Mouse (Mus musculus) frontal cortex, postnatal 14 days (tissue): ENCODE measurements around the gene Psmd3.
"Not testable (repeated sequence)": the region's sequence is repeated elsewhere in the genome, so short reads cannot be mapped to it uniquely, and the experiment has no call there.

Source experiments
- DNase-seq, 2 experiments: peaks; one replicate each; pipeline ENCODE4 v3.0.0; 2022; ENCODE audit warnings: low spot score in 2 of 2

The Psmd3 gene

DNA sequence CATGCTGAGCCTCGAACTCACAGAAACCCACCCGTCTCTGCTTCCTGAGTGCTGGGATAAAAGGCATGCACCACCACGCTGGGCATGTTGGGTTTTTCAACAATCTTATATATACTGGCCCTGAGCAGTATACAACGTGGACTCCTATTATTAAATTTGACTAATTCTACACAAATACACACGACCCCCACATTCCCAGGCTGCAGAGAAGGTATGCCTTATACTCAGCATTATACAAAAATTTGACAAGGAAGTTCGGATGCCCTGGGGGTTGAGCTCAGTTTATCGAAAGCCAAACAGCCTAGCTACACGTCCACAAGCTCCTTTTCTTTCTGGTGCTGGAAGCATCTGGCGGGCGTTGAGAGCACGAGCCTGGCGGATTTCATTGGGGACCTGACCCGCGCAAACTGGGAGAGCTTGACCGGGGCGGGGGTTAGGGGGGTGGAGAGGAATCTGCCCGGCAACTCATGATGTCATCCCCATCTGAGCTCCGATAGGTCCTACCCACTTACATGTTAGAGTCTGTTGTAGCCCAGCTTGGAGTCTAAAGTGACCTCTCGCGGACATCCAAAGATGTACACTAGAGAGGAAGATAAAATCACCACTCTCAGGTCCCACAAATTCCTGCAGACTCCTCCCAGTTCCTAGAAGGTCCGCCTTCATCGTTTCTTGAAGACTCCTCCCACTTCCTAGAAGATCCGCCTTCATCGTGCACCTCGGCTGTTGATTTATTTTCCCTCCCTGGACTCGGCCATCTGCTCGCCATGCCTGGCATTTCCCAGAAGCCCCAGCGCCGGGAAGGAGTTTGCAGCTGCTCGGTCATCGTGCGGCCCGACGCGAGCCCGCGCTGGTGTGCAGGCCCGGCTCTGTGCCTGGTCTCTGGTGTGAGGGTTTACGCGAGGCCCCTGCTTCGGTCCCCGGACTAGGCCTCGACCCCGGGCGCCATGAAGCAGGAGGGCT, at the start of gene Psmd3:
TSS of gene Psmd3 (plus strand) at position 769 of the 960 bp plus-strand sequence.
- DNase-seq, result peak; percentile 96

DNA sequence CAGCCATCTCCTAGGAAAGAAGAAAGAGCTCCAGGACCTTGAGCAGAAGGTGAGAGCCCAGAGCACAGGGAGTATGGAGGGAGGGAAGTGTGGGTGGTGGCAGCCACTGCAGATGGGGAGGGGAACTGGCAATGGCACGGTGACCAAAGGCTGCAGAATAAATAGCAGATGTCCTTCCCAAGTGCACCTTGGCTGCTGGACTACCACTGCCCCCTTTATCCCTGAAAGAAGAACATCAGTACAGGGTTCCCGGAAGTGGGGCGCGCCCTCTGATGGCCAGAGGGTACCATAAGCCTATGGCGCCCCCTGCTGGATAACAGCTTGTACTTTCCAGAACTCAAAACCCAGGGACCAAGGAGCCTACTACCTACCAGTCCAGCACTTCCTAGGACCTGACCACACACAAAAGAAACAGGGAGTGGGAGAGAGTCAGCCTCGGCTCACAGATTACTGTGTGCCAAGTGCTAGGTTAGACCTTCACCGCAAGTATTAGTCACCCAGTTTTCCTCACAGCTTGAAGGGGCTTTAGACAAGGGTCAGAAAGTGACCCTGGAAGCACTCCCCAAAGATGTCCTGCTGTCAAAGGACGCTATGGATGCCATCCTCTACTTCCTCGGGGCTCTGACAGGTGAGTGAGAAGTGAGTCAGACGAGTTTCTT, 46.9 kb upstream of the Psmd3 start:
- DNase-seq, result not testable (repeated sequence)

DNA sequence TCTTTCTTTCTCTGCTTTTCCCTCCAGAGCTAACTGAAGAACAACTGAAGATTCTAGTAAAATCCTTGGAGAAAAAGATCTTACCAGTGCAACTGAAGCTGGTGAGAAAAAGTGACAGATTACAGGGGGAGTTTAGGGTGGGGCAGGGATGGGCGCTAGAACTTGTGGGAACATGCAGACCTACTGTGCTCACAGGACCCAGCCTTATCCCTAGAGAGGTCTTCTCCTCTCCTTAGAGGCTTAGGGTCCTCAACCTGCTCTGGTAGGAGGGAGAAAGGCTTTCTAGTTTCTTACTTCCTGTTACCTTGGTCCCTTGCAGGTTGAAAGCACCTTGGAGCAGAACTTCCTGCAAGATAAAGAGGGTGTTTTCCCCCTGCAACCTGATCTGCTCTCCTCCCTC, 44.9 kb upstream of the Psmd3 start:
- no peak for DNase-seq

DNA sequence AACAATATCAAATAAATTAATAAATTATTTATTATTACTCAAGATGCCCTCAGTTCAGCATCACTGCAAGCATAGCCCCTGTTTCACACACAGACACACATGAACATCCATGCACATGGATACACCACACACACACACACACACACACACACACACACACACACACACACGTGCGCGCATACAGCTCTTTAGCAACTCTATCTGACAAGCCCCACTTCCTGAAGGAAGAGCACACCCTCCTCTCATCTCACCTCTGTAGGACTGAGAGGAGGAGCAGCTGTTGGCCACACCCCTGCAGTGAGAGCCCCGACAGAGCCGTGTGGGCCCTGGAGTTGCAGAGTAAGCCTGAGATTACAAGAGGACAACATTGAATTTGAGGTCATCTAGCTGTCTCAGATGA, 42.3 kb upstream of the Psmd3 start:
- DNase-seq, result no peak

DNA sequence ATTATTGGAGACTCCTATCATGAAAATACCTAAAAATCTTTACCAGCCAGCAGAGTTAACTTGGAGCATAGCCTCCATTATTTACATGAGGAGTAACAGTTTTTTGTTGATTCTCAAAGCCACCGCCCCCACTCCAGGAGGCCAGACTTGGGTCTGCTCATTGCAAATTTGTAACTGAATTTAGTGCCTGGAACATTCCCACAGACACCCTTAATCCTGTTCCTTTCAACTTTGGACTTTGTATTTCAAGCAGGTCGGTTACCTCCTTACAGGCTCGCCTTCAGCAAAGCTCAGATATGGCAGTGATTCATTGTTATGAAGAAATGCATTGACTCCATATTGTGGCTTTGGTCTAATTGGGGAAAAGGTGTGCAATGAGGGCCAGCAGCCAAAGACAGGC, 37.6 kb upstream of the Psmd3 start:
- DNase-seq, result no peak

DNA sequence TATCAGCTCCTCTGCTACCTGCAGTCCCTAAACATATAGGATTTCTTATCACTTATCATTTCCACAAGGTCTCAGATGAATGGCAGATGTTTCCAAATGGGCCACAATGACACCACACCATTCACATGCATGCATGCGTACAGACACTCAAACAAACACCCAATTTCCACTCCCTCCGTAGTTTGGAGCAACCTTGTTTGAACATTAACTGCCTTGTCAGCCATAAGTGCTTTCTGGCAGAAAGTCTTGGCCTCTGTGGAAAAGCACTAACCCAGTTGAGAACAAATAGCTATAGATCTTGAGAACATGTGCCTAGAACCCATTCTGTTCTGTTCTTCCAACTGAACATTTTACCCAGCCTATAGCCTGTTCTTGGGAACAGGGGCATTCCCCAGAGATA, 36.4 kb upstream of the Psmd3 start:
- DNase-seq, result no peak

DNA sequence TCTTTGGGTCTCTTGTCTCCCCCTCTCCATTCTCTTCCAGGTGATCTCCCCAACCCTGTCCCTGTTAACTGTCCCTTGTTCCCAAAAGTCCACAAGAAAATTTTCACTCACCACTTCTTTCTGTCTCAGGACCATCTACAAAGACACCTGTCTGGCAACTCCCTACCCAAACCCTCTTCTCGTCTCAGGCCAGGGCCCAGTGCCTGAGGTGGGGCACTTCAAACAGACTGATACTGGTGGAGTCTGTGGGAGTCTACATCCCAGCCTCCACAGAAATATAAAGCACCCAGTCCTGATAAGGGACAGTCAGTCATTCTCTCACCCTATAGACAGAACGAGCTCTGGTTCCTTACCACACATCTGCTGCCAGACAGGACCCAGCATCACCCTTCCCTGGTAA, 35.9 kb upstream of the Psmd3 start, which contains the start of gene Gsdma2:
TSS of gene Gsdma2 (plus strand) at position 301 of the 400 bp plus-strand sequence.
- DNase-seq, result no peak

DNA sequence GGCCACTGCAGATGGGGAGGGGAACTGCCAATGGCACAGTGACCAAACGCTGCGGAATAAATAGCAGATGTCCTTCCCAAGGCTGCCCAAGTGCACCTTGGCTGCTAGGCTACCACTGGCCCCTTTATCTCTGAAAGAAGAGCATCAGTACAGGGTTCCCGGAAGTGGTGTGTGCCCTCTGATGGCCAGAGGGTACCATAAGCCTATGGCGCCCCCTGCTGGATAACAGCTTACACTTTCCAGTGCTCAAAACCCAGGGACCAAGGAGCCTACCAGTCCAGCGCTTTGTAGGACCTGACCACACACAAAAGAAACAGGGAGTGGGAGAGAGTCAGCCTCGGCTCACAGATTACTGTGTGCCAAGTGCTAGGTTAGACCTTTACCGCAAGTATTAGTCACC, 27.3 kb upstream of the Psmd3 start:
- not testable (repeated sequence) for DNase-seq

DNA sequence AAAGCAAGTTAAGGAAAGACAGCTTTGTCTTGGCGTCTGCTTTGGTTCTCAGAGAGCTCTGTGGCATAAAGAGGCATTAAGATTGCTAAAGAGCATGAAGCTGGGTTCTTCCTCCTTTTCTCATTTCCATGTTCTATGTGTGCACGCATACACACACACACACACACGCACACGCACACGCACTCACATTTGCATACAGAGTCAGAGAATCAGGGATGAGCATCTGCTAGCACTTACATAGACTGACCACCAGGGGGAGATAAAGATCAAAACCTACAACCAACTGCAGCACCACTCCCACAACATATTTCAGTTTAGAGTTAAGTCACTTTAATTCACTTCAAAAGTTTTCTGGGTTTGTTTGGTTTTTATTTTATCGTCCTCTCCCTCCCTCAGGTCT, 21.8 kb upstream of the Psmd3 start:
- peak in 1 of 2 experiments; percentile 15 for DNase-seq

DNA sequence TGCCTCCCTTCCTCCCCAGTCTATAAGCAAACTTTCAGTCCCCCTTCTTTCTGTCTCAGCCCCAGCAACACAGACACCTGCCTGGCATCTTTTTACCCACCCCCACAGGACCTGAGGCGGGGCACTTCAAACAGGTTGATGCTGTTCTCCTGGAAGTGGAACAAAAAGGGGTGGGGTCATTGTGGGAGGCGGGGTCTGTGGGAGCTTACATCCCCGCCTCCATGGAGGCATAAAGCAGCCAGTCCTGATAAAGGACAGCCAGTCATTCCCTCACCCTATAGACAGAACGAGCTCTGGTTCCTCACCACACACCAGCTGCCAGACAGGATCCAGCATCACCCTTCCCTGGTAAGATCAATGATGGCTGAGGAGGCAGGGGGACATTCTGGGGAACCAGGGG, 18.3 kb upstream of the Psmd3 start, which contains the start of gene Gsdma:
TSS of gene Gsdma (plus strand) at position 261 of the 400 bp plus-strand sequence.
- DNase-seq, result no peak

DNA sequence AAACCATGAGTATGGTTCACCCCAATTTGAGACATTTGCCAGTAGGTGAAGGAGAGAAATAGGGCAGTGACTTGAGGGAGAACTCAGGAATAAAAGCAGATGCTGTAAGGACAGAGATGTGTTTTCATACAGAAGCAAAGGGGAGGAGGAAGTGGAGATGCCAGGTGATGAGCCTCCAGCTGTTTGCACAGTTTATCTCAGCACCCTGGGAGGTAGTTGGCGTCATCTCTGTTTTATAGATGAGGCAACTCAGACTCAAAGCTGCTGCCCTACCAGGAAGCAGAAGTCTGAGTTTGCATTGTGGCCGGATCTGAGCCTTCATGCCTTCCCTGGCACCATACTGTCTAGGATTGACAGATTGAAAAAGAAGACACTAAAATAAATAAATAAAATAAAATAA, 13.4 kb upstream of the Psmd3 start:
- no peak for DNase-seq

DNA sequence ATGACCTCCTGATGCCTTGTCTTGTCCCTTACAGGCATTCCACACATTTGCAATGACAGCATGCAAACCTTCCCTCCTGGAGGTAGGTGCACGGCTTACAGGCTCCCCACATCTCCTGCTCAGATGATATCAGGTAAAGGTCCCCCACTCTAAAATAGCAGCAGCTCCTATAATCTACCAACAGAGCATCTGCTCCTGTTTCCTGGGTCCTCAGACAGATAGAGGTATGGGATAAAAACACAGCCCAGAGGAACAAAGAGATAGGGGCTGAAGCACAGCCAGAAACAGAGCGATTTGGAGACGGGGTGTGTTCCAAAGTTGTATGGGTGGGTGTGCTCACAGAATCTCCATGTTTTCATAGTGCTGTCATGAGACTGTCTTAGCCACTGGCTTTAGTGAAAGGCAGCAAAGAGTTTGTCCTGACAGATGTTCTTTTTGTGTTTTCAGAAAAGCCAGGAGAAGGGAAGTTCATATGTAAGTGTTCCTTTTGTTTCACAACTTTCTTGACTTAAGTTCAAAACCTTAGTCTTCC, 11.0 kb upstream of the Psmd3 start:
- DNase-seq, result no peak

DNA sequence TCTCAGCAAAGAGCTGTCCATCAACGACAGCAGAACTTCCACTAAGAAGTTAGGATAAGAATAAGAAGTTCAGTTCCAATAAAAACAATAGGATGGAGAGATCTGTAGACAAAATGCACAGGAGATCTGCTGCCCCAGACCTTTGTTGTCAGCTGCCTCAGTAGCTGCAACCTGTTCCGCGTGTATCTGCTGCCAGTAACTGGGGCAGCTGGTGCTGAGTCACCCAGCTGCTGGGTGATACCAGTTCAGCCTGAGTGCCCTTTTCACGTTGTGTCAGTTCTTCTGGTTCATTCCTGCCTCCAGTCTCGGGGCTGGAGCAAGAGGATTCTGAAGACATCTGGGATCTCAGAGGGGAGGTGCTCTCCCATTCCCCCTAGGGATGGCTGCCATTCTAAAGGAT, 10.5 kb upstream of the Psmd3 start:
- no peak for DNase-seq

DNA sequence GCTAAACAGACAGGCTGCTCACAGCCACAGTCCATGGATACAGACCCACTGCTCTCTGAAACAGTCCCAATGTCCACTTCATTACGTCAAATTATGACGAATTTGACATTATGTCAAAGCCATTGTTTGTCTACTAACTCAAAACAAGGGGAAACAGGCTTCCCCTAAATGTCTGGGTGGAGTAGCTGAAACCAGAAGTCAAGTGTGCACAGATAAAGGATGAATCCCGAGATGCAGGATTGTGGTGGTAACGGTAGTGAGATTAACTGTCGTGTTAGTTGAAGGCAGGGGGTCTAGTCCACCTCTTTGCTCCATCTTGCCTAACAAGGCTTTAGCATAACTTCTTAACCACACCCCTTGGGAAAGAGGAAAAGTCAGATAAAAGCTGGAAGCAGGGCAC, 9.9 kb upstream of the Psmd3 start:
- no peak for DNase-seq

DNA sequence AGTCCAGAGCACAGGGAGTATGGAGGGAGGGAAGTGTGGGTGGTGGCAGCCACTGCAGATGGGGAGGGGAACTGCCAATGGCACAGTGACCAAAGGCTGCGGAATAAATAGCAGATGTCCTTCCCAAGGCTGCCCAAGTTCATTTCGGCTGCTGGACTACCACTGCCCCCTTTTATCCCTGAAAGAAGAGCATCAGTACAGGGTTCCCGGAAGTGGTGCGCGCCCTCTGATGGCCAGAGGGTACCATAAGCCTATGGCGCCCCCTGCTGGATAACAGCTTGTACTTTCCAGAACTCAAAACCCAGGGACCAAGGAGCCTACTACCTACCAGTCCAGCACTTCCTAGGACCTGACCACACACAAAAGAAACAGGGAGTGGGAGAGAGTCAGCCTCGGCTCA, 9.2 kb upstream of the Psmd3 start:
- DNase-seq, result peak in 1 of 2 experiments; percentile 21

DNA sequence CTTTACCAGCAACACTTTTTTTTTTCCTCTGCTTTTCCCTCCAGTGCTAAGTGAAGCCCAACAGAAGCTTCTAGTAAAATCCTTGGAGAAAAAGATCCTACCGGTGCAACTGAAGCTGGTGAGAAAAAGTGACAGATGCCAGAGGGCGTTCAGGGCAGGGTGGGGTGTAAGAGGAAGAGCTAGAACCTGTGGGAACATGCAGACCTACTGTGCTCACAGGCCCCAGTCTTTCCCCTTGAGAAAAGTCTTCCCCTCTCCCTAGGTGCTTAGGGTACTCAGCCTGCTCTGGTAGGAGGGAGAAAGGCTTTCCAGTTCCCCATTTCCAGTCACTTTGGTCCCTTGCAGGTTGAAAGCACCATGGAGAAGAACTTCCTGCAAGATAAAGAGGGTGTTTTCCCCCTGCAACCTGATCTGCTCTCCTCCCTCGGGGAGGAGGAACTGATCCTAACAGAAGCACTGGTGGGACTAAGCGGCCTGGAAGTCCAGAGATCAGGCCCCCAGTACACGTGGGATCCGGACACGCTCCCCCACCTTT, 6.5 kb upstream of the Psmd3 start:
- DNase-seq, result no peak

DNA sequence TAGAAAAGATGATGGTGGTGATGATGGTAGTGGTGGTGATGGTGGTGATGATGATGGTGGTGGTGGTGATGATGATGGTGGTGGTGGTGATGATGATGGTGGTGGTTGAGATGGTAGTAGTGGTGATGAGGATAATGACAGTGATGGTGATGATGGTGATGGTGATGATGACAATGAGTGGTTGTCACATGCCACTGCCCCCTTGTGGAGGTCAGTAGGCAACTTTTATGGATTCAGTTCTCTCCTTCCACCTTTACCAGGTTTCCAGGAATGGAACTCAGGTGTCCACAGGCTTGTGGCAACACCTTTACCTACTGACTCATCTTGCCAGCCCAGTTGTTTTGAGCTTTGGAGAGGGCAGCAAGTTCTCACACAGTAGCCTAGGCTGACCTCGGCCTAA, 2.3 kb upstream of the Psmd3 start:
- no peak for DNase-seq

DNA sequence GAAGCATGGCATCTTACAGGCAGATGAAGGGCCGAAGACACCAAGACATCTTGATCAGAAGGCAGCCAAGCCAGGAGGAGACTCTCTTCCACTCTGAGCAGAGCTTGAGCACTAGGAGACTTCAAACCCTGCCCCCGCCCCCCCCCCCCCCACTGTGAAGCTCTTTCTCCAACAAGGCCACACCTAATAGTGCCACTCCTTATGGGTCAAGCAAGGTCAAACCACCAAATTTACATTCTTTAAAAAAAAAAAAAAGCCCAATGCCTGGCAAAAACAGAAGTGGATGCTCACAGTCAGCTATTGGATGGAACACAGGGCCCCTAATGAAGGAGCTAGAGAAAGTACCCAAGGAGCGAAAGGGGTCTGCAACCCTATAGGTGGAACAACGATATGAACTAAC, 1.8 kb upstream of the Psmd3 start:
- DNase-seq, result not testable (repeated sequence)

DNA sequence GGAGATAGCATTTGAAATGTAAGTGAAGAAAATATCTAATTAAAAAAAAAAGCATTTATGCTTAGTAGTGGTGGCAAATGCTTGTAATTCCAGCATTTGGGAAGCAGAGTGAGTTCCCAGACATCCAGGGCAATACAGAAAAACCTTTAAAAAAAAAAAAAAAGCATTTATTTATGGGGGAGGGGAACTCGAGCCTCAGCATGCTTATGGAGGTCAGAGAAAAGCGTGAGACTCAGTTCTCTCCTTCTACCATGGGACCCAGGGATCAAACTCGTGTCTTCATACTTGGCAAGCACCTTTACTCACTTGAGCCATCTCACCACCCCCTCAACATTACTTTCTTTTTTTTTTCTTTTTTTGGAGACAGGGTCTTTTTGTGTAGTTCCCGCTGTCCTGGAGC, 1.2 kb upstream of the Psmd3 start:
- DNase-seq, result no peak

DNA sequence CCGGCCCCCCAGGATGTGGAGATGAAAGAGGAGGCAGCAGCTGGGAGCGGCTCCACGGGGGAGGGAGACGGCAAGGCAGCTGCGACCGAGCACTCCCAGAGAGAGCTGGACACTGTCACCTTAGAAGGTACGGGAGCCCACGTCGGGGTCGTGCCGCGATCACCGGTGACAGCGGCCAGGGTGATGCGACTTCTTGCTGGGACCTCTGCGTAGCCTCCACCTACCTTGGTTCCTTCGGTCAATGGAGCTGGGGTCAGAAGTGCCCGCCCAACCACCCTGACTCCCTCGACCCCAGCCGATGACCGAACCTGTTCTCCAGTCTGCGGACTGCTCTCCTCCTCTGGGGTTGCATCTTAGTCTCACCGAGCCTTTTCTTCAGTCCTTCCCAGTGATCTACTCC, 457 bp downstream of the Psmd3 start:
- DNase-seq, result no peak

DNA sequence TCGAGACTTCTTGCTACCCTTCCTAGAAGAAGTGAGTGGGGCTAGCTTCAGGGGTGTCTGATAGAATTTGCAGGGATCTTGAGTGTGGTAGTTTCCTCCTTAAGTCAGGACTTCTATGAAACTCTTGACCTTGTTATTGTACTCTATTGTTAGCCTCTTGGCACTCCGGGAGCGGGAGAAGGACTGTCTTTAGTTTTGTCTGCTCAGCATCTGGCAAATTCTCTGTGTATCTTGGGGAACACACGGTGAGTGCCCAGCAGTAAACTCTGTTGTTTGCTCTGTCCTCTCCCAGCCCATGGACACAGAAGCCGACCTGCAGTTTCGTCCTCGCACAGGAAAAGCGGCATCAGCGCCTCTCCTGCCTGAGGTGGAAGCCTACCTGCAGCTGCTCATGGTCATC, 3.3 kb downstream of the Psmd3 start:
- DNase-seq, result no peak

DNA sequence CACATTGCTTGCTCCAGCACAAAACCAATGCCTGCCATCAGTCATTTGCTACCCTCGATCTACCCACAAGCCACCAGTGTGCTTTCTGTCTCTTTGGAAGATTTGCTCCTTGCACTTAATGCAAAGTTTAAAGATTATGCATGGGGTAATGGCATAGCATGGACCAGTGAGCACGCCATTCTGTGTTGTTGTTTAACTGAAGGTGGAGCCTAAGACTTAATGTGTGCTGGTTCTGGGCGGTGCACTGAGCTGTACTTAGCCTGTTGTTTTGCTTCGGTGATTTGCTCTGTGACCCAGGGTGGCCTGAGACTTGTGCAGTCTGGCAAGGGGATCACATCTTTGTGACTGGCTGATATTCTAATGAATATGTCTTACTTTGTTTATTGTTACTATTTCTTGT, 4.6 kb downstream of the Psmd3 start:
- DNase-seq, result no peak
